Mouse (Mus musculus): ENCODE measurements around the gene Nlrc5.
"Not testable (repeated sequence)": the region's sequence is repeated elsewhere in the genome, so short reads cannot be mapped to it uniquely, and the experiment has no call there.

Nlrc5 gene

GRCm38 (mm10) chr8:94433981-94434466, at the start of gene Nlrc5:
Nlrc5 (plus strand) TSS chr8:94434356.
- peak; percentile 77 for DNase-seq

- no peak for DNase-seq
These were observed 48.5 kb upstream of the Nlrc5 start for GRCm38 (mm10) chr8:94385506-94386213.

- peak; percentile 98 for DNase-seq
These were observed 47.7 kb upstream of the Nlrc5 start, which contains the start of gene Herpud1 for GRCm38 (mm10) chr8:94386214-94387026. Herpud1 (plus strand) TSS chr8:94386438.

GRCm38 (mm10) chr8:94387027-94387684, 47.0 kb upstream of the Nlrc5 start:
- DNase-seq = peak; percentile 98

- no peak for DNase-seq
These were observed 46.4 kb upstream of the Nlrc5 start for GRCm38 (mm10) chr8:94387785-94388184.

GRCm38 (mm10) chr8:94389531-94389930, 44.6 kb upstream of the Nlrc5 start:
- no peak for DNase-seq

GRCm38 (mm10) chr8:94390429-94390828, 43.7 kb upstream of the Nlrc5 start:
- no peak for DNase-seq

- DNase-seq = no peak
These were observed 43.2 kb upstream of the Nlrc5 start for GRCm38 (mm10) chr8:94390910-94391309.

- DNase-seq = peak; percentile 68
These were observed 42.0 kb upstream of the Nlrc5 start for GRCm38 (mm10) chr8:94392147-94392546.

- DNase-seq = no peak
These were observed 41.5 kb upstream of the Nlrc5 start for GRCm38 (mm10) chr8:94392648-94393047.

- no peak for DNase-seq
These were observed 38.2 kb upstream of the Nlrc5 start for GRCm38 (mm10) chr8:94395851-94396540.

- DNase-seq = peak; percentile 66
These were observed 37.0 kb upstream of the Nlrc5 start for GRCm38 (mm10) chr8:94396964-94397657.

- DNase-seq = no peak
These were observed 35.6 kb upstream of the Nlrc5 start for GRCm38 (mm10) chr8:94398587-94398986.

GRCm38 (mm10) chr8:94399361-94399953, 34.7 kb upstream of the Nlrc5 start:
- no peak for DNase-seq

GRCm38 (mm10) chr8:94399957-94400356, 34.2 kb upstream of the Nlrc5 start:
- DNase-seq = not testable (repeated sequence)

GRCm38 (mm10) chr8:94408443-94409080, 25.6 kb upstream of the Nlrc5 start:
- no peak for DNase-seq

- no peak for DNase-seq
These were observed 24.6 kb upstream of the Nlrc5 start for GRCm38 (mm10) chr8:94409523-94409922.

- DNase-seq = no peak
These were observed 21.6 kb upstream of the Nlrc5 start for GRCm38 (mm10) chr8:94412518-94412917.

GRCm38 (mm10) chr8:94413509-94413908, 20.6 kb upstream of the Nlrc5 start:
- DNase-seq = no peak

GRCm38 (mm10) chr8:94415218-94415617, 18.9 kb upstream of the Nlrc5 start:
- no peak for DNase-seq

GRCm38 (mm10) chr8:94418017-94418416, 16.1 kb upstream of the Nlrc5 start:
- no peak for DNase-seq
